ENCODE assay signal across 7 mouse cellular contexts in genomic region chr17:4907841-4908571, GRCm38 (mm10).
DNase-seq lines count a peak whose midpoint lies in the region; ATAC-seq and TF ChIP-seq lines count a peak whose summit lies in the region.

No protein-coding gene starts in this region.

- peak overlapping the region; percentile 69 for H3K9ac ChIP-seq in intestine, postnatal 0 days (ENCODE audit: low read depth, low read length)
- peak overlapping the region; percentile 71 for H3K9ac ChIP-seq in midbrain, embryonic 12.5 days (replicated peaks)

- no peaks in the 10 kb centered on the region for H3K27me3 ChIP-seq in intestine, postnatal 0 days (replicated peaks; ENCODE audit: control insufficient read depth, insufficient read depth, low read length)
- H3K27me3 ChIP-seq in midbrain, embryonic 12.5 days = peaks cover 4% of the 10 kb centered on the region; the same call in 1 of the 2 replicates
- no peaks in the 10 kb centered on the region for H3K27me3 ChIP-seq in small intestine, adult 2 months (ENCODE audit: control insufficient read depth, insufficient read depth, low read length)

- peak; percentile 53; the same call in 1 of the 2 replicates for TF ChIP-seq POLR2A in small intestine, adult 2 months (IDR thresholded peaks at IDR 0.05; ENCODE audit: low read depth, low read length)

- H3K36me3 ChIP-seq in intestine, postnatal 0 days (ENCODE audit: control insufficient read depth, insufficient read depth) = no peaks in the 10 kb centered on the region
- H3K36me3 ChIP-seq in midbrain, embryonic 12.5 days = no peaks in the 10 kb centered on the region
- H3K36me3 ChIP-seq in small intestine, adult 2 months (ENCODE audit: control insufficient read depth, insufficient read depth, low read length) = no peaks in the 10 kb centered on the region

- WGBS in intestine, postnatal 0 days = under 1% methylated on average over 65 of the region's 85 CpGs
- under 1% methylated on average over 64 of the region's 85 CpGs for WGBS in midbrain, embryonic 12.5 days
- under 1% methylated on average over 85 of the region's 85 CpGs for WGBS in small intestine, adult 2 months

- DNase-seq in adrenal gland, adult 2 months = peak; percentile 96
- DNase-seq in embryo, embryonic 11.5 days (ENCODE audit: low read depth, low spot score) = peak; percentile 86
- DNase-seq in gastrocnemius, postnatal 4 days (ENCODE audit: low spot score in 2 of 2) = peak; percentile 93
- DNase-seq in left cerebral cortex, postnatal 4 days = peak; percentile 97

- H3K4me2 ChIP-seq in intestine, postnatal 0 days (replicated peaks; ENCODE audit: low read depth) = peak overlapping the region; percentile 85
- H3K4me2 ChIP-seq in midbrain, embryonic 12.5 days (replicated peaks) = peak overlapping the region; percentile 69

- TF ChIP-seq CTCF in intestine, postnatal 0 days (IDR thresholded peaks at IDR 0.05; ENCODE audit: low read depth) = 0 out of 2 replicates have a peak, but pooled peaks have one; percentile 1
- no peak for TF ChIP-seq CTCF in small intestine, adult 2 months (IDR thresholded peaks at IDR 0.05; ENCODE audit: extremely low read depth, insufficient read length, insufficient replicate concordance, low read depth, low read length)

- H3K27ac ChIP-seq in intestine, postnatal 0 days (ENCODE audit: low read depth, low read length) = peak overlapping the region; percentile 90
- peak overlapping the region; percentile 99 for H3K27ac ChIP-seq in midbrain, embryonic 12.5 days (replicated peaks)
- H3K27ac ChIP-seq in small intestine, adult 2 months (ENCODE audit: insufficient read depth, low read depth, low read length) = peak overlapping the region; percentile 58

- H3K4me3 ChIP-seq in intestine, postnatal 0 days (ENCODE audit: low read depth, low read length) = peak overlapping the region; percentile 57
- H3K4me3 ChIP-seq in midbrain, embryonic 12.5 days = peak overlapping the region; percentile 52
- peak overlapping the region; percentile 98 for H3K4me3 ChIP-seq in small intestine, adult 2 months (ENCODE audit: low read depth, low read length)

- no peaks in the 10 kb centered on the region for H3K9me3 ChIP-seq in intestine, postnatal 0 days (ENCODE audit: control insufficient read depth)
- no peaks in the 10 kb centered on the region for H3K9me3 ChIP-seq in midbrain, embryonic 12.5 days

- no peaks in the 10 kb centered on the region for H3K4me1 ChIP-seq in intestine, postnatal 0 days (replicated peaks; ENCODE audit: control insufficient read depth, insufficient read depth, low read length)
- peaks cover 11% of the 10 kb centered on the region for H3K4me1 ChIP-seq in midbrain, embryonic 12.5 days
- no peaks in the 10 kb centered on the region for H3K4me1 ChIP-seq in small intestine, adult 2 months (ENCODE audit: control insufficient read depth, insufficient read depth, insufficient read length, low read length)

- intact Hi-C loops in left cerebral cortex, postnatal 4 days (cut with DNase I) = loop anchor here (5.0 to 10.0 kb wide), 2 partner anchors 89 to 133 kb away; no protein-coding TSS in a partner anchor

- ATAC-seq in intestine, postnatal 0 days = peak; percentile 98
- ATAC-seq in midbrain, embryonic 12.5 days (ENCODE audit: low FRiP score, low read depth) = peak; percentile 96

Comparison
In these comparisons a context has a peak if more than half of its experiments do, and no peak if none do; other contexts are left out.
1. Peak in every context shown above with its lines: DNase-seq, ATAC-seq, H3K4me3 ChIP-seq and H3K27ac ChIP-seq.